Mouse (Mus musculus) limb, embryonic 12.5 days (tissue): ENCODE data around the gene Mecr. TPM values are rescaled to one million over a fixed set of nuclear protein-coding genes. Genes with fewer than 3 reads are reported as not detected.

Source experiments
- ATAC-seq: fragments of 200-750 bp; cut with Nextera tagmentation; 2 replicates; pipeline ENCODE4 v1.8.0; 2017; ENCODE audit warnings: low read depth, moderate TSS enrichment; ENCODE audit not compliant: insufficient number of reproducible peaks, insufficient read depth, low FRiP score, low TSS enrichment
- H3K27ac ChIP-seq: fragments of 300-500 bp; sonication (generic); 2 replicates; pipeline ENCODE4 v1.5.1; 2016; ENCODE audit warnings: mild to moderate bottlenecking, moderate library complexity
- H3K27me3 ChIP-seq: fragments of 300-500 bp; sonication (generic); 2 replicates; pipeline ENCODE4 v1.6.1; 2016; ENCODE audit warnings: mild to moderate bottlenecking, moderate library complexity
- H3K36me3 ChIP-seq: fragments of 300-500 bp; sonication (generic); 2 replicates; pipeline ENCODE4 v1.6.1; 2016; ENCODE audit warnings: mild to moderate bottlenecking, moderate library complexity
- H3K4me1 ChIP-seq: fragments of 300-500 bp; sonication (generic); replicated peaks from 2 replicates; pipeline ENCODE4 v1.6.1; 2016
- H3K4me2 ChIP-seq: fragments of 300-500 bp; sonication (generic); 2 replicates; pipeline ENCODE4 v1.6.1; 2016; ENCODE audit warnings: mild to moderate bottlenecking, moderate library complexity
- H3K4me3 ChIP-seq: fragments of 300-500 bp; sonication (generic); replicated peaks from 2 replicates; pipeline ENCODE4 v1.5.1; 2016; ENCODE audit warnings: mild to moderate bottlenecking
- H3K9ac ChIP-seq: fragments of 300-500 bp; sonication (generic); replicated peaks from 2 replicates; pipeline ENCODE4 v1.6.1; 2016; ENCODE audit warnings: mild to moderate bottlenecking, moderate library complexity
- H3K9me3 ChIP-seq: fragments of 300-500 bp; sonication (generic); 2 replicates; pipeline ENCODE4 v1.6.1; 2016; ENCODE audit warnings: mild to moderate bottlenecking, moderate library complexity
- WGBS: fragments of 180-500 bp; shearing (Covaris S2); methylation state at CpG from one replicate; pipeline ENCODE4 v1.1.7; 2016; 5-methylcytosine and 5-hydroxymethylcytosine counted together
- polyA plus RNA-seq: library from polyadenylated mRNA; unstranded; fragments of >200 nt; fragmentation: Nextera tagmentation; extraction: Ambion mirVana; gene quantifications from 2 replicates; pipeline ENCODE4 v1.2.1, GENCODE M21; 2016

Mecr gene
- polyA plus RNA-seq, 1 experiment from 2014 or later, result 45.1 TPM

DNA sequence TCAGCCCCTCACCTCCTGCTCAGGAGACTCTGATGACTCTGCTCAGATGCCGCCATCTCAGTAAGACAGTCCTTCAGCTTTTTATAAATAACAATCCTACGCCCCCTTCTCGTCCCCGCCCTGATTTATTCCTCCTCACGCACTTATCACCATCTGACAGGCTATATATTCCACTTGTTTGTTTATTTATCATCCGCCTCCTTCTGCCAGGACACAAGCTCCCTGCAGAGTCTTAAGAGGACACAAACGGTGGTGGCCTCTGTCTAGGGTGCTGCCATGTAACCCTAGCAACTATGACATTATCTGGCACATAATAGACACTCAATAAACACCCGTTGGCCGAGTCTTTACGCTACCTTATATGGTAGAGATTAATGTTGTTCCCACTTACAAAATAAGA is 27.5 kb upstream of the Mecr start:
- 74% methylated on average over 10 of the region's 10 CpGs for WGBS
- no peak overlapping the region for H3K27ac ChIP-seq
- no peak overlapping the region for H3K4me2 ChIP-seq
- H3K4me1 ChIP-seq, result no peaks in the 10 kb centered on the region
- no peaks in the 10 kb centered on the region; the same call in 1 of the 2 replicates for H3K27me3 ChIP-seq
- no peak overlapping the region for H3K9ac ChIP-seq
- H3K4me3 ChIP-seq, result no peak overlapping the region
- ATAC-seq, result no peak
- no peaks in the 10 kb centered on the region for H3K9me3 ChIP-seq
- H3K36me3 ChIP-seq, result no peaks in the 10 kb centered on the region; the same call in 1 of the 2 replicates

DNA sequence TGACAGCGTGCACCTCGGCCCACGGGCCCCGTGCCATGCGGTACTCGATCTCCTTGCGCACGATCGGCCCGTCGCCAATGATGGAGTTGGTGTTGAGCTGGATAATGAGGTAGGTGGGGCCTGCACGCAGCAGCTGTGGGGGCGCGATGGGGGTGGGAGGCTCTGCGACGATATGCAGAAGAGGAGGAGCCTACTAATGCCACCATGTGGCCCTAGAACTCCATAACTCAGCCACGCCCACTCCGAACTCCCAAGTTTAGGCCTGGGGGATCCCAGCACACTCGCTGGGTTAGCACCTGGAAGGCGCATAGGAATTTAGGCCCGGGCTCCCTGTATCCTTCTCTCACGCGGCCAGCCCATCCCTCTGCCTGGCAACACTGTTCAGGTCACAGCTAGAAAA is 24.3 kb upstream of the Mecr start:
- H3K4me3 ChIP-seq, result no peak overlapping the region
- no peak overlapping the region for H3K9ac ChIP-seq
- 47% methylated on average over 23 of the region's 23 CpGs for WGBS
- peaks cover 6% of the 10 kb centered on the region; the same call in 1 of the 2 replicates for H3K4me1 ChIP-seq
- no peak for ATAC-seq
- H3K27me3 ChIP-seq, result no peaks in the 10 kb centered on the region; the same call in 1 of the 2 replicates
- H3K9me3 ChIP-seq, result no peaks in the 10 kb centered on the region
- no peak overlapping the region for H3K4me2 ChIP-seq
- H3K27ac ChIP-seq, result no peak overlapping the region
- no peaks in the 10 kb centered on the region; the same call in 1 of the 2 replicates for H3K36me3 ChIP-seq

DNA sequence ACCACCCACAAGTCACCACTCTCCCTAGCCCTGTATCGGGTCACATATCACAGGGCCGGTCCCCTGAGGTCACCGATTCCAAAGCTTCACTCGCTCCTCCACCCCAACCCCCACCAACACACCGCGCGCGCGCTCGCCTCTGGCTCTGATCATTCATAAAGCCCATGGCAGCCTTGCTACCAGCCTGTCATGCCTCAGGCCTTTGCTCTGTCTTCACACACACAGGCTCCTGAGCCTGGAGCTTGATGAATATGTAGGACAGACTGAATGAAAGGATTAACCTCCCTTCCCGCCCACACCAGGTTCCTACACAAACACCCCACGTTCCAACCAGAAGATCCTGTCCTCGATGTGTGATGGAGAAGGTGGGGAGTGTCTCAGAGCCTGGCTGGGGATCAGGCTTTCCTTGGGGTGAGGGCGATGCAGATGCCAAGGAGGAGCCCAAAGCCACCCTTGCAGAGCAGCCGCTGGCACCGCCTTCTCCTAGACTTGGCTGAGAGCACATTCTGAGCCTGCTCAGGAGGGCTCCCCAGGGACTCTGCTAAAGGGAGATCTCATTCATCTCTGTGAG is 22.0 kb upstream of the Mecr start:
- Histone ChIP-seq H3K9ac (no peak overlapping the region), H3K27me3 (no peaks in the 10 kb centered on the region; the same call in 1 of the 2 replicates), H3K4me3 (no peak overlapping the region), H3K27ac (no peak overlapping the region), H3K36me3 (no peaks in the 10 kb centered on the region; the same call in 1 of the 2 replicates), H3K9me3 (no peaks in the 10 kb centered on the region), H3K4me2 (no peak overlapping the region), H3K4me1 (peaks cover 14% of the 10 kb centered on the region)
- WGBS, result 40% methylated on average over 16 of the region's 16 CpGs
- ATAC-seq, result no peak

DNA sequence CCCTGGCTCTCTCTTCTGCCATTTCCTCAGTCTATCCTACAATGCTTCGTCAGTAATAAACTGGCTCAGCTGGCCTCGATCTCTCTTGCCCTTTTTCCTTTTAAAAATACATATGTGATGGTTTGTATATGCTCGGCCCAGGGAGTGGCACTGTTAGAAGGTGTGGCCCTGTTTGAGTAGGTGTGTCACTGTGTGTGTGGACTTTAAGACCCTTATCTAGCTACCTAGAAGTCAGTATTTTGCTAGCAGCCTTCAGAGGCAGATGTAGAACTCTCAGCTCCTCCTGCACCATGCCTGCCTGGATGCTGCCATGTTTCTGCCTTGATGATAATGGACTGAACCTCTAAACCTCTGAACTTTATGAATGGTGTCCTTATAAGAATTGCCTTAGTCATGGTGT is 20.7 kb upstream of the Mecr start:
- H3K4me2 ChIP-seq, result no peak overlapping the region
- H3K27me3 ChIP-seq, result no peaks in the 10 kb centered on the region; the same call in 1 of the 2 replicates
- H3K4me3 ChIP-seq, result no peak overlapping the region
- H3K36me3 ChIP-seq, result no peaks in the 10 kb centered on the region; the same call in 1 of the 2 replicates
- H3K27ac ChIP-seq, result no peak overlapping the region
- peaks cover 27% of the 10 kb centered on the region for H3K4me1 ChIP-seq
- H3K9ac ChIP-seq, result no peak overlapping the region
- WGBS, result 93% methylated on average over 3 of the region's 3 CpGs
- no peak for ATAC-seq
- no peaks in the 10 kb centered on the region for H3K9me3 ChIP-seq

GRCm38 (mm10) chr4:131824939-131825338 is 18.3 kb upstream of the Mecr start:
- H3K9ac ChIP-seq, result no peak overlapping the region
- no peaks in the 10 kb centered on the region for H3K27me3 ChIP-seq
- H3K9me3 ChIP-seq, result no peaks in the 10 kb centered on the region
- peaks cover 31% of the 10 kb centered on the region for H3K4me1 ChIP-seq
- no peak overlapping the region for H3K4me3 ChIP-seq
- no peak overlapping the region for H3K4me2 ChIP-seq
- no peaks in the 10 kb centered on the region; the same call in 1 of the 2 replicates for H3K36me3 ChIP-seq
- 72% methylated on average over 3 of the region's 3 CpGs for WGBS
- no peak for ATAC-seq
- H3K27ac ChIP-seq, result peak overlapping the region; percentile 45; the same call in 1 of the 2 replicates

- Histone ChIP-seq H3K4me1 (peaks cover 31% of the 10 kb centered on the region), H3K9me3 (no peaks in the 10 kb centered on the region), H3K36me3 (no peaks in the 10 kb centered on the region), H3K4me2 (no peak overlapping the region), H3K27me3 (no peaks in the 10 kb centered on the region), H3K4me3 (no peak overlapping the region), H3K9ac (no peak overlapping the region), H3K27ac (no peak overlapping the region; the same call in 1 of the 2 replicates)
- 48% methylated on average over 8 of the region's 8 CpGs for WGBS
- no peak for ATAC-seq
These were observed 17.4 kb upstream of the Mecr start for GRCm38 (mm10) chr4:131825830-131826229.

- peak; percentile 76; the same call in 1 of the 2 replicates for ATAC-seq
- Histone ChIP-seq H3K4me2 (peak overlapping the region; percentile 7; the same call in 1 of the 2 replicates), H3K9me3 (no peaks in the 10 kb centered on the region), H3K36me3 (no peaks in the 10 kb centered on the region), H3K27ac (peak overlapping the region; percentile 25; the same call in 1 of the 2 replicates), H3K4me3 (no peak overlapping the region), H3K27me3 (no peaks in the 10 kb centered on the region), H3K4me1 (peaks cover 26% of the 10 kb centered on the region), H3K9ac (no peak overlapping the region; the same call in 1 of the 2 replicates)
- 5% methylated on average over 6 of the region's 6 CpGs for WGBS
These were observed 16.4 kb upstream of the Mecr start for GRCm38 (mm10) chr4:131826905-131827304.

GRCm38 (mm10) chr4:131829123-131829522 is 14.1 kb upstream of the Mecr start:
- 86% methylated on average over 8 of the region's 8 CpGs for WGBS
- Histone ChIP-seq H3K27me3 (no peaks in the 10 kb centered on the region), H3K4me1 (peaks cover 33% of the 10 kb centered on the region), H3K4me3 (no peak overlapping the region), H3K27ac (no peak overlapping the region), H3K9ac (no peak overlapping the region), H3K9me3 (no peaks in the 10 kb centered on the region), H3K36me3 (no peaks in the 10 kb centered on the region), H3K4me2 (no peak overlapping the region)
- ATAC-seq, result no peak

GRCm38 (mm10) chr4:131831546-131832045 is 11.7 kb upstream of the Mecr start:
- no peaks in the 10 kb centered on the region for H3K36me3 ChIP-seq
- WGBS, result 63% methylated on average over 5 of the region's 5 CpGs
- ATAC-seq, result no peak
- no peaks in the 10 kb centered on the region for H3K9me3 ChIP-seq
- H3K4me2 ChIP-seq, result no peak overlapping the region
- no peak overlapping the region for H3K9ac ChIP-seq
- H3K4me1 ChIP-seq, result peaks cover 40% of the 10 kb centered on the region
- H3K27me3 ChIP-seq, result peaks cover 22% of the 10 kb centered on the region
- no peak overlapping the region for H3K27ac ChIP-seq
- H3K4me3 ChIP-seq, result no peak overlapping the region

DNA sequence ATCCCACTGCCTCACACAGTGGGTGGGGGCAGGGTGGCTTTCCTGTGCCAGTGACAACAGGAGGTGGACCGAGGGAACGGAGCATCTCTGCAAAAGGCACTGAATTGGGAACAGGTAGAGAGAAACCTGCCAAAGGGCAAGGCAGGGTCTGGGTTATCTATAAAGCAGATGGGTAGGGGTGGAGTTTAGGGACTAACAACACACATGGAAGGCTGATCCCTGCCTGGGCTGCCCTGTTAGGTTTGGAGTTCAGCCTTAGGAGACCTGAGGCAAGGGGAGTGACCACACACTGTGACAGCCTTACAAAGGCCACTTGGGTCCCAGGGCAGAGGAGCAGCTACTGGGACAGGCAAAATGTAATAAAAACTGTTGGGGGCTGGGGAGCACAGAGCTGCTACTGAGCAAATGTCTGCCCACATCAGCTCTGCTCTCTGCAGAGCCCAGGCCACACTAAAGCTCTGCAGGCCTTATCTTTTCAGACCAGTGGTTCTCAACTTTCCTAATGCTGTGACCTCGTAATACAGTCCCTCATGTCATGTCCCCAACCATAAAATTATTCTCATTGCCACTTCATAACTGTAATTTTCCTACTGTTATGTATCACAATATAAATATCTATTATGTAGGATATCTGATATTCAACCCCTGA is 10.4 kb upstream of the Mecr start:
- WGBS, result 70% methylated on average over 3 of the region's 3 CpGs
- Histone ChIP-seq H3K4me2 (no peak overlapping the region), H3K27ac (no peak overlapping the region), H3K4me1 (peaks cover 38% of the 10 kb centered on the region), H3K4me3 (no peak overlapping the region), H3K27me3 (peaks cover 35% of the 10 kb centered on the region), H3K9ac (no peak overlapping the region), H3K36me3 (no peaks in the 10 kb centered on the region), H3K9me3 (no peaks in the 10 kb centered on the region)
- ATAC-seq, result no peak

DNA sequence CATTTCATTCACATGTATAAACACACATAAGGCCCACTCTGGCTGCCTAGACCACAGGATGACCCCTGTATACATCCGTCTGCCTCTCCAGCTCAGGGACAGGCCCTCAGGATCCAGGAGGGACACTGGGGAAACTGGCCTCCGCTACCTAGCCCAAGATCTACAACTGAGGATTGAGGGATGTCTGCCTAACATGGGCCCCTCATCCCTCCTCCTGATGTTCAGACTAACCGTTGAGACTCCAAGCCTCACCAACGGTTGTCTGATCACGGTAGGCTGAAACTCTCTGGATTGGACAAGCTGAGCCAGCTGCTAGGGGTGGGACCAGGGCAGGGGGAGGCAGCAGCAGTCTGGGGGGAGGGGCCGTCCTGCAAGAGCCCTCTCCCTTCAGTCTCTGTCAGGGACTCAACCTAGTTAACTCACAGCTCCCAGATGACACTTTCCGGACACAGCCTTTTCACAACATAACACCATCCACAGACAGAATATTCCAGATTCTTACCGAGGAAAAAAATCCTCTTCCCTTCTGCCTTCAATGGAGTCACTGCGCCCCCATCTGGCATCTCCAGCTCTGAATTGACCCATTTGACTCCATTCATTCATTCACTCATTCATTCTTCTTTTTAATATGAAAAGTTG is 9.2 kb upstream of the Mecr start:
- Histone ChIP-seq H3K4me2 (no peak overlapping the region), H3K27ac (no peak overlapping the region), H3K36me3 (no peaks in the 10 kb centered on the region), H3K4me3 (no peak overlapping the region), H3K27me3 (peaks cover 40% of the 10 kb centered on the region), H3K4me1 (peaks cover 39% of the 10 kb centered on the region), H3K9ac (no peak overlapping the region), H3K9me3 (no peaks in the 10 kb centered on the region)
- no peak for ATAC-seq
- 32% methylated on average over 9 of the region's 9 CpGs for WGBS
